Mouse (Mus musculus): ENCODE results near the gene Xbp1. TPM values are rescaled to one million over a fixed set of nuclear protein-coding genes. Genes with fewer than 3 reads are reported as not detected.
"Not testable (repeated sequence)": the region's sequence is repeated elsewhere in the genome, so short reads cannot be mapped to it uniquely, and the experiment has no call there.

Gene Xbp1
- polyA plus RNA-seq, 1 experiment: 46.7 TPM

- Histone ChIP-seq H3K4me1 (ENCODE audit: control insufficient read depth, insufficient read depth, low read length) (no peaks in the 10 kb centered on the region), H3K27me3 (ENCODE audit: control insufficient read depth, insufficient read depth, low read length, poor library complexity, severe bottlenecking) (no peaks in the 10 kb centered on the region), H3K9ac (ENCODE audit: low read depth, poor library complexity, severe bottlenecking) (no peak overlapping the region), H3K27ac (ENCODE audit: insufficient read depth, low read length) (no peak overlapping the region), H3K36me3 (ENCODE audit: control insufficient read depth, insufficient read depth, low read length, poor library complexity, severe bottlenecking) (peaks cover 93% of the 10 kb centered on the region), H3K9me3 (replicated peaks; ENCODE audit: control insufficient read depth, insufficient read depth, low read length, poor library complexity, severe bottlenecking) (no peaks in the 10 kb centered on the region), H3K4me3 (ENCODE audit: low read depth, low read length) (no peak overlapping the region)
- TF ChIP-seq CTCF (IDR thresholded peaks at IDR 0.05; ENCODE audit: low read depth, low read length) (no peak), EP300 (IDR thresholded peaks at IDR 0.05; ENCODE audit: insufficient read depth, low read depth, low read length) (no peak), POLR2A (IDR thresholded peaks at IDR 0.05; ENCODE audit: insufficient read depth, low read length) (no peak)
These were observed 8.4 kb downstream of the Xbp1 start for GRCm38 (mm10) chr11:5528841-5529240.

DNA sequence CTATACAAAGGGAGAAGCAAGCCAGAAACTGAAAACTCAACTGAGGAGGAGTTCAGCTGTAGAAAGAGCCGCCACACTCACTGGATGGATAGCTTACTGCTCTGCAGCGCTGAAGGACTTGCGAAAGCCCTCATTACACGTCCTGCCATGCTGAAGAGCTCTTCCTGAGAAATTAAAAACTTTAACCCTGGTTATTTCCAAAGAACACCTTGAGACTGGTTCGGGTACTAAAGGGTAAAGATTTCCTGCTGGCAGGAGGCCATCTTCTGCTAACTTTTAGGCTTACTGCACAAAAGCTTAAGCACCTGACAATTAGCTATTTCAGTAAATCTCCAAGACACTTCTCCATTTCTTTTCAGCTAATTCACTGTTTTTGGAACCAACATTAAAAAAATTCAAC, 9.7 kb downstream of the Xbp1 start:
- Histone ChIP-seq H3K9ac (ENCODE audit: low read depth, poor library complexity, severe bottlenecking) (no peak overlapping the region), H3K36me3 (ENCODE audit: control insufficient read depth, insufficient read depth, low read length, poor library complexity, severe bottlenecking) (peaks cover 92% of the 10 kb centered on the region), H3K27ac (ENCODE audit: insufficient read depth, low read length) (no peak overlapping the region), H3K27me3 (ENCODE audit: control insufficient read depth, insufficient read depth, low read length, poor library complexity, severe bottlenecking) (no peaks in the 10 kb centered on the region), H3K4me3 (ENCODE audit: low read depth, low read length) (no peak overlapping the region), H3K4me1 (ENCODE audit: control insufficient read depth, insufficient read depth, low read length) (no peaks in the 10 kb centered on the region), H3K9me3 (replicated peaks; ENCODE audit: control insufficient read depth, insufficient read depth, low read length, poor library complexity, severe bottlenecking) (no peaks in the 10 kb centered on the region)
- TF ChIP-seq POLR2A (IDR thresholded peaks at IDR 0.05; ENCODE audit: insufficient read depth, low read length): no peak

DNA sequence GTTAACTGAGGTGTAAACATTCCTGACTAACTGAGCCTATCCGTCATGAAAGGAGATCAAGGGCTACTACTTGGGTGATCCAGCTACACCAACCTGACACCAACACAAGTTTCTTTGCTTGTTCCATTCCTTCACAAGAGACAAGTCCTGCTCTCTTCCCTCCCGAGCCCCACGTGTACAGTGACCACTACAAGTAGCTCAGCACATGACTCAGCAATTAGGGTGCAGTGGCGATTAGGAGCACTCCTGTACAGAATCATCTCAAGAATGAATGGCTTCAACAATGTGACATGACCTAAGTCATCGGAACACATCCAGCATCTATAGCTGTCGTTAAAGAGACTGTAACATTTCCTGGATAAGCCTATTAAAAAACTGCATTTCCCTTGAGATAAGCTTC, 10.3 kb downstream of the Xbp1 start:
- no peaks in the 10 kb centered on the region for H3K4me1 ChIP-seq (ENCODE audit: control insufficient read depth, insufficient read depth, low read length)
- no peaks in the 10 kb centered on the region for H3K9me3 ChIP-seq (replicated peaks; ENCODE audit: control insufficient read depth, insufficient read depth, low read length, poor library complexity, severe bottlenecking)
- no peak overlapping the region for H3K9ac ChIP-seq (ENCODE audit: low read depth, poor library complexity, severe bottlenecking)
- peaks cover 88% of the 10 kb centered on the region for H3K36me3 ChIP-seq (ENCODE audit: control insufficient read depth, insufficient read depth, low read length, poor library complexity, severe bottlenecking)
- no peak for TF ChIP-seq CTCF (IDR thresholded peaks at IDR 0.05; ENCODE audit: low read depth, low read length)
- H3K27me3 ChIP-seq (ENCODE audit: control insufficient read depth, insufficient read depth, low read length, poor library complexity, severe bottlenecking): no peaks in the 10 kb centered on the region
- H3K27ac ChIP-seq (ENCODE audit: insufficient read depth, low read length): peak overlapping the region; percentile 70
- H3K4me3 ChIP-seq (ENCODE audit: low read depth, low read length): no peak overlapping the region

- TF ChIP-seq POLR2A (IDR thresholded peaks at IDR 0.05; ENCODE audit: insufficient read depth, low read length): no peak
- TF ChIP-seq CTCF (IDR thresholded peaks at IDR 0.05; ENCODE audit: low read depth, low read length): peak; percentile 29
- Histone ChIP-seq H3K4me1 (ENCODE audit: control insufficient read depth, insufficient read depth, low read length) (no peaks in the 10 kb centered on the region), H3K27me3 (ENCODE audit: control insufficient read depth, insufficient read depth, low read length, poor library complexity, severe bottlenecking) (no peaks in the 10 kb centered on the region), H3K27ac (ENCODE audit: insufficient read depth, low read length) (0 out of 2 replicates have a peak overlapping the region, but pooled peaks have one; percentile 34), H3K36me3 (ENCODE audit: control insufficient read depth, insufficient read depth, low read length, poor library complexity, severe bottlenecking) (peaks cover 80% of the 10 kb centered on the region), H3K9ac (ENCODE audit: low read depth, poor library complexity, severe bottlenecking) (no peak overlapping the region), H3K9me3 (replicated peaks; ENCODE audit: control insufficient read depth, insufficient read depth, low read length, poor library complexity, severe bottlenecking) (no peaks in the 10 kb centered on the region), H3K4me3 (ENCODE audit: low read depth, low read length) (no peak overlapping the region)
These were observed 12.6 kb downstream of the Xbp1 start for GRCm38 (mm10) chr11:5533108-5533507.

DNA sequence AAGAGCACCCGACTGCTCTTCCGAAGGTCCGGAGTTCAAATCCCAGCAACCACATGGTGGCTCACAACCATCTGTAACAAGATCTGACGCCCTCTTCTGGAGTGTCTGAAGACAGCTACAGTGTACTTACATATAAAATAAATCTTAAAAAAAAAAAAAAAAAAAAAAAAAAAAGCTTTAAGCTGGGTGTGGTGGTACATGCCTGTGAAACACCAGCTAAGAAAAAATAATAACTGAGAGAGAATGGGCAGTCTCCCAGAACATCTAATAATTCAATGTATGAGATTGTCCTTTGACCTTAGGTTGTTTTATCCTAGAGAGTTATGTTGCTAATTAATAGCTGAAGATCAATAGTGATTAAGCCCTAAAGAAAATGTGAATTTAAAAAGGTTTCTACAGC, 17.0 kb downstream of the Xbp1 start:
- H3K27me3 ChIP-seq (ENCODE audit: control insufficient read depth, insufficient read depth, low read length, poor library complexity, severe bottlenecking); H3K4me3 ChIP-seq (ENCODE audit: low read depth, low read length); H3K27ac ChIP-seq (ENCODE audit: insufficient read depth, low read length); H3K9me3 ChIP-seq (replicated peaks; ENCODE audit: control insufficient read depth, insufficient read depth, low read length, poor library complexity, severe bottlenecking); H3K9ac ChIP-seq (ENCODE audit: low read depth, poor library complexity, severe bottlenecking); H3K4me1 ChIP-seq (ENCODE audit: control insufficient read depth, insufficient read depth, low read length): not testable (repeated sequence)
- peaks cover 61% of the 10 kb centered on the region for H3K36me3 ChIP-seq (ENCODE audit: control insufficient read depth, insufficient read depth, low read length, poor library complexity, severe bottlenecking)

GRCm38 (mm10) chr11:5540331-5540730, 19.9 kb downstream of the Xbp1 start:
- H3K27ac ChIP-seq (ENCODE audit: insufficient read depth, low read length): no peak overlapping the region; the same call in 1 of the 2 replicates
- H3K4me1 ChIP-seq (ENCODE audit: control insufficient read depth, insufficient read depth, low read length): no peaks in the 10 kb centered on the region
- no peak for TF ChIP-seq CTCF (IDR thresholded peaks at IDR 0.05; ENCODE audit: low read depth, low read length)
- TF ChIP-seq POLR2A (IDR thresholded peaks at IDR 0.05; ENCODE audit: insufficient read depth, low read length): no peak
- TF ChIP-seq EP300 (IDR thresholded peaks at IDR 0.05; ENCODE audit: insufficient read depth, low read depth, low read length): no peak
- peak overlapping the region; percentile 51 for H3K4me3 ChIP-seq (ENCODE audit: low read depth, low read length)
- H3K9ac ChIP-seq (ENCODE audit: low read depth, poor library complexity, severe bottlenecking): peak overlapping the region; percentile 97
- H3K27me3 ChIP-seq (ENCODE audit: control insufficient read depth, insufficient read depth, low read length, poor library complexity, severe bottlenecking): no peaks in the 10 kb centered on the region
- peaks cover 8% of the 10 kb centered on the region for H3K9me3 ChIP-seq (replicated peaks; ENCODE audit: control insufficient read depth, insufficient read depth, low read length, poor library complexity, severe bottlenecking)
- peaks cover 34% of the 10 kb centered on the region for H3K36me3 ChIP-seq (ENCODE audit: control insufficient read depth, insufficient read depth, low read length, poor library complexity, severe bottlenecking)
